Mouse (Mus musculus): Measurements from ENCODE around the gene Lin37. TPM values are rescaled to one million over a fixed set of nuclear protein-coding genes. Genes with fewer than 3 reads are reported as not detected.

Lin37 gene
- total RNA-seq, 2 experiments from 2014 or later = 24.3 to 26.4 TPM

- no peak for DNase-seq (ENCODE audit: extremely low spot score in 1 of 2, low spot score in 2 of 2)
- intact Hi-C loops (cut with DNase I) = no loop called here
These were observed 33.2 kb downstream of the Lin37 start for GRCm38 (mm10) chr7:30526399-30526798.

GRCm38 (mm10) chr7:30525954-30526353 lies 33.7 kb downstream of the Lin37 start:
- intact Hi-C loops (cut with DNase I) = no loop called here
- DNase-seq (ENCODE audit: extremely low spot score in 1 of 2, low spot score in 2 of 2) = no peak

DNA sequence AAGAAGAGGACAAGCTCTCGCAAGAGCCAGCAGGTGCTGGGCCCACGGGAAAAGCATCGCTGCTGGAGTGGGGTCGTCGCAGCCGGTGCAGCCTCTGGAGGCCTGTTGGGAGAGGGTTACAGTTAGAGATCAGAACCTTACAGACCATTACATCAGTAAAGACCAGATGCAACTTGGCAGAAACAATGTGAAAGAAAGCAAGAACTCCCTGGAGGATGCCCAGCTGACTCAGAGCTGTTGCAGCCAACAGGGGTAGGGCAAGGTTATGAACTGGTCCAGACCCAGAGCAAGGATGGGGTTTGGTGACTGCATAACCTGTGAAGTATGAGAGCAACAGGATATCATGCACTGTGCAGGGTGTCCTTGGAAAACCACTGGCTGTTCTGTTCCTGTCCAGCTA lies 35.2 kb downstream of the Lin37 start:
- intact Hi-C loops (cut with DNase I) = no loop called here
- no peak for DNase-seq (ENCODE audit: extremely low spot score in 1 of 2, low spot score in 2 of 2)

- DNase-seq (ENCODE audit: extremely low spot score in 1 of 2, low spot score in 2 of 2) = no peak
- intact Hi-C loops (cut with DNase I) = no loop called here
These were observed 36.8 kb downstream of the Lin37 start for GRCm38 (mm10) chr7:30522871-30523270.

DNA sequence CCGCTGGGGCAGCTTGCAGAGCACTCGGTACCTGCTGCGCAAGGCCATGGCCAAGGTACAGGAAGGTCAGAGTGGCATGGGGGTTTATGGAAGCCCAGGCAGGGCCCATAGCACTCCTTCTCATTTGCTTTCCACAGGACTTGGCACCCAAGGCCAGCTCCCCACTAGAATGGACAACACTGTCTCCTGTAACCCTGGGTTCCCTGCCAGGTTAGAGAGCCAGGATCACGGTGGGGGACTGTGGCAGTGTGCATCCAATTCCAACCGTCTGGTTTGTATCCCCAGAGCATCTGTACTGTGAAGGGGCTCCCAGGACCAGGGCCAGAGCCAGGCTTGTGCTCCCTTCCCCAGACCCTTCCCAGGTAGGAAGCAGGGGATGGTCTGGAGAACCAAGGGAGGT lies 38.8 kb downstream of the Lin37 start:
- no peak for DNase-seq (ENCODE audit: extremely low spot score in 1 of 2, low spot score in 2 of 2)
- intact Hi-C loops (cut with DNase I) = no loop called here

DNA sequence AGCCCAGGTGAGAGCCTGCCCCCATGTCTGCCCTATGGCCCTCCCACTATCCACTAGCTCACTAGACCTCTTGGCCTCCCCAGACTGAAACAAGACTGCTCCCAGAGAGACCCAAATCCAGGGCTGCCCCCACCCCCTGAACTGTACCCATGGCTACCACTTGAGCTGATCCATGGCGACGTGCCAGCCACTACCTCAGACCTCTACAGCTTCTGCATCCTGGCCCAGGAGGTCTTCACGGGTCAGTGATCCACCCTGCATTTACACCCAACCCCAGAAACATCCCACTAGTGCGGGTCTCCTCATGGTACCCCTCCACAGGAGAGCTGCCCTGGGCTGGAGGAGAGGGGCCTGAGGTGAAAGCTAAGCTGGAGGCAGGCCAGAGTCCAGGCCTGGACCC lies 39.2 kb downstream of the Lin37 start:
- intact Hi-C loops (cut with DNase I) = no loop called here
- DNase-seq (ENCODE audit: extremely low spot score in 1 of 2, low spot score in 2 of 2) = peak in 1 of 2 experiments; percentile 60

GRCm38 (mm10) chr7:30518325-30518724 lies 41.3 kb downstream of the Lin37 start:
- intact Hi-C loops (cut with DNase I) = no loop called here
- no peak for DNase-seq (ENCODE audit: extremely low spot score in 1 of 2, low spot score in 2 of 2)

GRCm38 (mm10) chr7:30515003-30515760 lies 44.5 kb downstream of the Lin37 start:
- intact Hi-C loops (cut with DNase I) = no loop called here
- DNase-seq (ENCODE audit: extremely low spot score in 1 of 2, low spot score in 2 of 2) = no peak

- peak in 1 of 2 experiments; percentile 31 for DNase-seq (ENCODE audit: extremely low spot score in 1 of 2, low spot score in 2 of 2)
- intact Hi-C loops (cut with DNase I) = no loop called here
These were observed 51.6 kb downstream of the Lin37 start for GRCm38 (mm10) chr7:30508061-30508460.

Small RNAs within 50 kb of the gene (microRNA-seq; reads per million reads assigned to microRNA genes)
- gene Gm38670 (0.86 reads per million), gene Mir3569 (2.6 reads per million)

Other genes starting within 250 kb of the Lin37 start
- gene Syne4, start 245.0 kb downstream of the Lin37 start, total RNA-seq (2021) = 1 to 10 TPM; 5.4 to 7.5 TPM
- gene E130208F15Rik, start 238.1 kb downstream of the Lin37 start, total RNA-seq (2021) = under 1 TPM; 0.45 to 0.67 TPM
- gene Sdhaf1, start 235.9 kb downstream of the Lin37 start, total RNA-seq (2021) = 1 to 10 TPM; 7.8 to 8.2 TPM
- gene Lrfn3, start 197.1 kb downstream of the Lin37 start, total RNA-seq (2021) = 10 to 100 TPM; 48.1 to 48.2 TPM
- 10 to 100 TPM; 20.8 to 20.9 TPM for gene Tyrobp, start 146.1 kb downstream of the Lin37 start, total RNA-seq (2021)
- 1 to 10 TPM in 1 of 2 experiments, not detected in 1; 1.1 TPM for gene Hcst, start 140.0 kb downstream of the Lin37 start, total RNA-seq (2021)
- 1 to 10 TPM; 2.7 to 3.6 TPM for gene Nfkbid, start 138.1 kb downstream of the Lin37 start, total RNA-seq (2021)
- gene Aplp1, start 114.3 kb downstream of the Lin37 start, total RNA-seq (2021) = 100 to 1,000 TPM; 937 to 959 TPM
- 1 to 10 TPM; 1.2 to 4.9 TPM for gene Kirrel2, start 102.1 kb downstream of the Lin37 start, total RNA-seq (2021)
- under 1 TPM; 0.26 to 0.32 TPM for gene Nphs1, start 101.5 kb downstream of the Lin37 start, total RNA-seq (2021)
- under 1 TPM in 1 of 2 experiments, not detected in 1; 0.67 TPM for gene Prodh2, start 66.2 kb downstream of the Lin37 start, total RNA-seq (2021)
- 100 to 1,000 TPM; 259 to 264 TPM for gene Arhgap33, start 24.8 kb downstream of the Lin37 start, total RNA-seq (2021)
- 1 to 10 TPM; 6.4 to 7.3 TPM for gene Hspb6, start 7.7 kb downstream of the Lin37 start, total RNA-seq (2021)
- 1 to 10 TPM; 2.9 to 3.4 TPM for gene Proser3, start 7.5 kb downstream of the Lin37 start, total RNA-seq (2021)
- 10 to 100 TPM; 50.1 to 56.1 TPM for gene U2af1l4, start 3.5 kb upstream of the Lin37 start, total RNA-seq (2021)
- gene Gm49396, start 3.5 kb upstream of the Lin37 start, total RNA-seq (2021) = 1 to 10 TPM; 4.2 TPM
- 10 to 100 TPM; 79.1 to 82.8 TPM for gene Psenen, start 3.8 kb upstream of the Lin37 start, total RNA-seq (2021)
- gene Igflr1, start 5.6 kb upstream of the Lin37 start, total RNA-seq (2021) = 1 to 10 TPM; 1.5 to 1.8 TPM
- gene Kmt2b, start 28.9 kb upstream of the Lin37 start, total RNA-seq (2021) = 10 to 100 TPM; 54.1 to 56.9 TPM
- not detected for gene Zbtb32, start 39.1 kb upstream of the Lin37 start, total RNA-seq (2021)
- gene Upk1a, start 53.0 kb upstream of the Lin37 start, total RNA-seq (2021) = under 1 TPM in 1 of 2 experiments, not detected in 1; 0.32 TPM
- 100 to 1,000 TPM; 736 to 789 TPM for gene Cox6b1, start 66.3 kb upstream of the Lin37 start, total RNA-seq (2021)
- not detected for gene Etv2, start 76.0 kb upstream of the Lin37 start, total RNA-seq (2021)
- gene Rbm42, start 90.5 kb upstream of the Lin37 start, total RNA-seq (2021) = 10 to 100 TPM; 68.0 to 72.2 TPM
- 1 to 10 TPM; 7.1 to 7.3 TPM for gene Haus5, start 105.2 kb upstream of the Lin37 start, total RNA-seq (2021)
- gene Pmis2, start 111.8 kb upstream of the Lin37 start, total RNA-seq (2021) = not detected
- not detected for gene 2200002J24Rik, start 139.1 kb upstream of the Lin37 start, total RNA-seq (2021)
- gene Atp4a, start 152.4 kb upstream of the Lin37 start, total RNA-seq (2021) = 1 to 10 TPM; 2.5 to 3.2 TPM
- 100 to 1,000 TPM; 136 to 144 TPM for gene Tmem147, start 169.7 kb upstream of the Lin37 start, total RNA-seq (2021)
- gene Gapdhs, start 183.8 kb upstream of the Lin37 start, total RNA-seq (2021) = not detected
- gene Sbsn, start 191.6 kb upstream of the Lin37 start, total RNA-seq (2021) = 1 to 10 TPM; 9.5 to 9.8 TPM
- 1 to 10 TPM; 1.4 to 1.5 TPM for gene Dmkn, start 203.9 kb upstream of the Lin37 start, total RNA-seq (2021)
- not detected for gene Krtdap, start 228.1 kb upstream of the Lin37 start, total RNA-seq (2021)

Measured in left cerebral cortex, postnatal 10 days (tissue).